Mouse (Mus musculus) liver, postnatal 0 days (tissue): Measurements from ENCODE around the gene Ltbp1. TPM values are rescaled to one million over a fixed set of nuclear protein-coding genes. Genes with fewer than 3 reads are reported as not detected.

Experiments used
- ATAC-seq: fragments of 200-750 bp; cut with Nextera tagmentation; 2 replicates; pipeline ENCODE4 v1.8.0; 2017; ENCODE audit warnings: mild to moderate bottlenecking, moderate library complexity
- DNase-seq: peaks from one replicate; pipeline ENCODE4 v3.0.0-alpha.2; 2016
- H3K27ac ChIP-seq: fragments of 300-500 bp; sonication (generic); 2 replicates; pipeline ENCODE4 v1.5.1; 2014; ENCODE audit warnings: antibody characterized with exemption, moderate library complexity, mild to moderate bottlenecking, low read depth
- H3K27me3 ChIP-seq: fragments of 300-500 bp; sonication (generic); 2 replicates; pipeline ENCODE4 v1.6.1; 2014; ENCODE audit warnings: low read length, control low read depth, mixed read lengths; ENCODE audit not compliant: insufficient read depth
- H3K36me3 ChIP-seq: fragments of 300-500 bp; sonication (generic); replicated peaks from 2 replicates; pipeline ENCODE4 v1.6.1; 2014; ENCODE audit warnings: mild to moderate bottlenecking, control low read depth, low read length, moderate library complexity, mixed read lengths; ENCODE audit not compliant: insufficient read depth
- H3K4me1 ChIP-seq: fragments of 300-500 bp; sonication (generic); 2 replicates; pipeline ENCODE4 v1.6.1; 2014; ENCODE audit warnings: antibody characterized with exemption, mild to moderate bottlenecking, control low read depth; ENCODE audit not compliant: insufficient read depth
- H3K4me2 ChIP-seq: fragments of 300-500 bp; sonication (generic); 2 replicates; pipeline ENCODE4 v1.6.1; 2014; ENCODE audit warnings: low read depth, mild to moderate bottlenecking, low read length, moderate library complexity, mixed read lengths
- H3K4me3 ChIP-seq: fragments of 300-500 bp; sonication (generic); 2 replicates; pipeline ENCODE4 v1.5.1; 2014; ENCODE audit warnings: low read depth, low read length
- H3K9ac ChIP-seq: fragments of 300-500 bp; sonication (generic); replicated peaks from 2 replicates; pipeline ENCODE4 v1.6.1; 2014; ENCODE audit warnings: mild to moderate bottlenecking, moderate library complexity
- H3K9me3 ChIP-seq: fragments of 300-500 bp; sonication (generic); 2 replicates; pipeline ENCODE4 v1.6.1; 2016; ENCODE audit warnings: mild to moderate bottlenecking, control low read depth, low read length, mixed read lengths
- CTCF ChIP-seq: sonication (generic); IDR thresholded peaks from 2 replicates; pipeline ENCODE4 v1.5.1; 2016; ENCODE audit warnings: antibody characterized with exemption, low read depth
- EP300 ChIP-seq: IDR thresholded peaks from 2 replicates; pipeline ENCODE4 v1.6.1; 2016; ENCODE audit warnings: antibody characterized with exemption, low read depth, mild to moderate bottlenecking
- WGBS: fragments of 180-500 bp; shearing (Covaris S2); extraction: QIAGEN DNeasy Blood & Tissue Kit; methylation state at CpG from one replicate; pipeline ENCODE4 v1.1.7; 2014; ENCODE audit not compliant: insufficient replicate concordance; 5-methylcytosine and 5-hydroxymethylcytosine counted together
- polyA plus RNA-seq: library from polyadenylated mRNA; unstranded; fragments of >200 nt; fragmentation: Nextera tagmentation; extraction: Ambion mirVana; gene quantifications from 2 replicates; pipeline ENCODE4 v1.2.1, GENCODE M21; 2015

Ltbp1 gene
- polyA plus RNA-seq, 1 experiment from 2014 or later = 2.8 TPM

DNA sequence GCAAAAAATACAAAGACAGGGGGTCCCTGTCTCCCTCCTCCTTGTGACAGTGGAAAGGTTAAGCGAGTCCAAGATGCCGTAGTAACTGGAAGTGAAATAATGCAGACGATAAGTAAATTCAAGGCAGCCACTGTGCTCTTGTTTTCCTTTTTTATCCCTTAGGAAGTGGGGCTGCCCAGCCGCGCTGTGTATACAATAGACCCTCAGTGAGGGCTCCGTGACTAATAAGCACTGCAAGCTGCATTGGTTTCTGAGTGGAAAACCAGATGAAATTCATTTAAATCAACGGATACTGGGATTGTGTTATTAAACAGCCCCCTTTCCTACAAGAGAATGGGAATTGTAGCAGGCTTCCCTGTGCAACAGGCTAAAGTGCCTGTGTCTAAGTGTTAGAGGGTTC is 14.7 kb downstream of the Ltbp1 start:
- TF ChIP-seq CTCF = no peak
- no peak for TF ChIP-seq EP300
- Histone ChIP-seq H3K9ac (no peak overlapping the region), H3K27ac (no peak overlapping the region), H3K27me3 (no peaks in the 10 kb centered on the region), H3K4me1 (no peaks in the 10 kb centered on the region), H3K9me3 (no peaks in the 10 kb centered on the region), H3K36me3 (no peaks in the 10 kb centered on the region), H3K4me2 (no peak overlapping the region), H3K4me3 (no peak overlapping the region)
- WGBS = 77% methylated on average over 7 of the region's 7 CpGs
- DNase-seq = no peak
- ATAC-seq = no peak

DNA sequence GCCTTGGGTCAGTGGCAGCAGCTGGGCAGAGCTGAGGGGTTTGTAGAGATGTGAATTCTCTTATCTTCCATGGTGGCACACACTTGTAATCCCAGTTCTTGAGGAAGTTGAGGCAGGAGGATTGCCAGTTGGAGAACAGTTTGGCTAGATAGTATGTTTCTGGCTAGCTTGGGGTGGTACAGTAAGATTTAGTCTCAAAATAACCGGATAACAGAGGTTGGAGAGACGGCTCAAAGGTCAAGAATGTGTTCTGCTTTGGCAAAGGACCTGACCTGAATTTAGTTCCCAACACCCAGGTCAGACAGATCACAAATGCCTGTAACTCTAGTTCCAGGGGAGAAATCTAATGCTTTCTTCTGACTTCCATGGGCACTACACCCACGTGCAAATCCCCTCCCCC is 15.3 kb downstream of the Ltbp1 start:
- H3K27me3 ChIP-seq = no peaks in the 10 kb centered on the region
- no peak overlapping the region for H3K27ac ChIP-seq
- WGBS = 66% methylated on average over 3 of the region's 3 CpGs
- no peak overlapping the region for H3K9ac ChIP-seq
- no peak overlapping the region for H3K4me2 ChIP-seq
- TF ChIP-seq EP300 (no peak), CTCF (no peak)
- H3K36me3 ChIP-seq = no peaks in the 10 kb centered on the region
- no peak for ATAC-seq
- H3K4me3 ChIP-seq = no peak overlapping the region
- no peaks in the 10 kb centered on the region for H3K4me1 ChIP-seq
- no peaks in the 10 kb centered on the region for H3K9me3 ChIP-seq
- no peak for DNase-seq

DNA sequence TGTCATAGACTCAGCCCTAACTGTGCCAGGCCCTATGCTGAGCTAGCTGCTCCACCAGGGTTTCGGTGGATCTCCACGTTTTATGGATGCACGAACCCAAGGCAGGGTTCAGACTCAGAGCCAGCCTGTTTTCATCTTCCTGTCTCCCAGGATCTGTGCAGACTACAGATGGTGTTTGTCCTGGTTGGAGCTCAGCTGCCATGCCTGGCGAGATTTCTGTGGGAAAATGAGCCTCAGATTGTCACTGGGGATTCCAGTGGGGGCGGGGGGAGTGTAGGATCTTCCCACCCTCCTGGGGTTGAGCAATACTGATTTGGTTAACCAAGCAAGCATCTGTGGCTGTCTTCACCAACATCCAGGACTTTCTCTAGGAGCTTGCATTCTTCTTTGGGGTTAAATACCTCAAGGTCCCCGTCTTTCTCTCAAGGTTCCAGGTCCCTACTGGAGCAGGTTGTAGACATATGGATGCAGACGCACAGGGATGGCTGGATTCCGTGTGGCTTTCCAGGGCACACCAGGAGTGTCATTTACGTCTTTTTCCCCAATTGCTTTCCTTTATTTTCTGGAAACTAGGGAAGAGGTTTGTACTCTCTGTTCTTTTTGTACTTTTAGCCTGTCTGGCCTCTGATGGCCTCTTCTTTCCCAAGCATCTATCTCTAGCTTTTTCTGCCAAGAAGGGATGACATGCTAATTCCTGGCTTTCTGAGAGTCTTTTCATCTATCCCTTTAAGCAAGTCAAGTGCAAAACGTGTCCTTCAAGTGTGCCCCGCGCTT is 22.2 kb downstream of the Ltbp1 start:
- no peaks in the 10 kb centered on the region for H3K9me3 ChIP-seq
- H3K9ac ChIP-seq = no peak overlapping the region
- 77% methylated on average over 12 of the region's 12 CpGs for WGBS
- no peak for DNase-seq
- no peaks in the 10 kb centered on the region for H3K4me1 ChIP-seq
- no peak overlapping the region for H3K4me3 ChIP-seq
- H3K4me2 ChIP-seq = no peak overlapping the region
- H3K36me3 ChIP-seq = no peaks in the 10 kb centered on the region
- ATAC-seq = no peak
- no peak overlapping the region for H3K27ac ChIP-seq
- no peaks in the 10 kb centered on the region for H3K27me3 ChIP-seq
- TF ChIP-seq EP300 = no peak
- no peak for TF ChIP-seq CTCF

DNA sequence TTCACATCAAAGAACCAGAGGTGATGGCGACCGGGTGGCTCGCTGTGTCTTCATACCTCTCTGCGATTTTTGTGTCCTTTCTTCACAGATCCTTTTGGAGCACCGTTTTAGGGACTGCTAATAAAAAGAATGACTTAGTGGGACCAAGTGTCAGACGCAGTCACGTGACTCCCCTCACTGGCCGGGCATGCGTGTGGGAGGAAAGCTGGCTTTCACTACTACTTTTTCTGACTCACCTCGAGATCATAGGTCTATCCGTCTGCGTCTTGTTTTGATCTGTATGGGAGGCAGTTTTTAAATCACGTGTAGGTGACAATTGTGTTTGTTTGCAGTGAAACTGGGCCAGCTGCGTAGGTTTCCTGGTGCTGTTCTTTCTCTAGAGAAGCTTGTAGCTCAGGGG is 28.0 kb downstream of the Ltbp1 start:
- DNase-seq (no peak), ATAC-seq (no peak)
- no peak overlapping the region for H3K9ac ChIP-seq
- H3K27me3 ChIP-seq = no peaks in the 10 kb centered on the region
- no peak overlapping the region for H3K27ac ChIP-seq
- TF ChIP-seq EP300 (no peak), CTCF (no peak)
- WGBS = 76% methylated on average over 14 of the region's 14 CpGs
- H3K4me3 ChIP-seq = no peak overlapping the region
- H3K9me3 ChIP-seq = no peaks in the 10 kb centered on the region
- no peak overlapping the region for H3K4me2 ChIP-seq
- no peaks in the 10 kb centered on the region for H3K36me3 ChIP-seq
- no peaks in the 10 kb centered on the region for H3K4me1 ChIP-seq

DNA sequence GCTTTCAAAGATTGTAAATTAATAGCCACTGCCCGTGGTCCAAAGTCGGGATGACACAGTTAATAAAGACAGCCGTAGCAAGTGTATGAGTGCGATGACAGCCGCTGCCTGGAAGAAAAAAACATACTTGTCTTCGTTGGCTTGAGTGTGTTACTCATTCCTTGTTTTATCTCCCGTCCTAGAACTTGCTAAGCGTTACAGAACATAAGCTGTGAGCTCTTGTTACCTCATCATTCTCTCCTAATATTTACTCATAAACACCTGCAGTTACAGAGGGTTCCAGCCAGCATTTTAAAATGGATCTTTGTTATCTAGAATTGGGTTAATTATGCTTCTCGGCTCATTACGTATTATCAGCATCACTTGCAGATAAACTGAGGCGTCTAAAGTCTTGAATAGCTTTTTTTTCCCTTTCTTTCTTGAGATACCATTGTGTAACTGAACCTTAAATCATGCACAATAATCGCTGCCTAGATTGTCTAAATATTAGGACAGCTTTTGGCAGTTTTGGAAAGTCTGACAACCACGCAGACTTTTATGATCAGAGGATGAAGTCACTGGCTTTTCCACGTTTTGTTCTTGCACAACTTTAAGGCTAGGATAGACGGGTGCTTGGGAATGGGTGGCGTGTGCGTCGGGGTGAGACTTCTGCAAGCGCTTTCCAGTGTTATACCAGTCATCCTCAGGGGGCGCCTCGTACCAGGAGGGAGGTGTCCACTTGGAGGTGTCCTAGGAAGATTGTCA is 28.7 kb downstream of the Ltbp1 start:
- DNase-seq (no peak), ATAC-seq (no peak)
- no peak overlapping the region for H3K9ac ChIP-seq
- H3K4me1 ChIP-seq = no peaks in the 10 kb centered on the region
- no peaks in the 10 kb centered on the region for H3K27me3 ChIP-seq
- TF ChIP-seq CTCF (no peak), EP300 (no peak)
- no peak overlapping the region for H3K4me3 ChIP-seq
- H3K4me2 ChIP-seq = no peak overlapping the region
- 80% methylated on average over 21 of the region's 21 CpGs for WGBS
- no peak overlapping the region for H3K27ac ChIP-seq
- no peaks in the 10 kb centered on the region for H3K9me3 ChIP-seq
- no peaks in the 10 kb centered on the region for H3K36me3 ChIP-seq

DNA sequence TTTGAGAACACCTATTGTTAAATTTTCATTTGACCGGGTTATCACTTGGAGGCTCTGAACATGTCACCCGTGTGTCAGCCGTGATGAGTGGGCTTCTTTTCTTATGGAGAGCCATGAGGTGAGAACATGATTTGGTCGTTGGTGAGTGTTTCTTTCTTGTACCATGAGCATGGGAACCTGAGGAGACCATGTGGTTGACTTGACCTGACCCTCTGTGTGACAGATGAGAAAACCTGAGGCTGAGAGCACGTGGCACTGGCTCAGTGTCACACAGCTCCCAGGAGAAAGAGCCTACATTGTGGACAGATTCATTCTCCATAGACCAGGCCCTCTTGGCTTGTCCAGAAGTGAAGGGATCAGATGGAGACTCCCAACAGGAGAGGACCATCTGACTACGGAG is 31.5 kb downstream of the Ltbp1 start:
- no peaks in the 10 kb centered on the region for H3K36me3 ChIP-seq
- TF ChIP-seq CTCF (no peak), EP300 (no peak)
- DNase-seq (no peak), ATAC-seq (no peak)
- H3K27me3 ChIP-seq = no peaks in the 10 kb centered on the region
- no peak overlapping the region for H3K27ac ChIP-seq
- H3K4me1 ChIP-seq = no peaks in the 10 kb centered on the region
- WGBS = 59% methylated on average over 6 of the region's 6 CpGs
- no peak overlapping the region for H3K4me3 ChIP-seq
- no peak overlapping the region for H3K9ac ChIP-seq
- H3K4me2 ChIP-seq = no peak overlapping the region
- H3K9me3 ChIP-seq = no peaks in the 10 kb centered on the region
